Mouse (Mus musculus) lung, postnatal 36 days (tissue): Measurements from ENCODE around the gene Dpm3.
A peak's percentile ranks its signal among the peaks of the same experiment; 100 is the strongest.

ENCODE experiments used
- DNase-seq: peaks from one replicate; pipeline ENCODE4 v3.0.0; 2022; ENCODE audit warnings: mixed read lengths

Dpm3 gene

DNA sequence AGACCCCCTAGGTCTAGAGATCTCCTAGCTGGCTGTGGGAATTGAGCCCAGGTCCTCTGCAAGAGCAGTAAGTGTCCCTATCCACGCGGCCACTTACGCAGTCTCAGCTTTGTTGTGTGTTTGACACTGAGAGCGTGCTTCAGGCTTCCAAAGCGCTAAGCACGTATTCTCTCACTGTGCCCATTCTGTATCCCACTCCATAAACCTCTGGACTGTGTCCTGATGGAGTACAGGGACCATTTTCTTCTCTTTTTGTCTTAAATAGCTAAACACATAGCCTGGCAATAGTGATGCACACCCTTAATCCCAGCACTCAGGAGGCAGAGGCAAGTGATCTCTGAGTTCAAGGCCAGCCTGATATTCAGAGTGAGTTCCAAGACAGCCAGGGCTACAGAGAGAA, 39.8 kb downstream of the Dpm3 start:
- no peak for DNase-seq

DNA sequence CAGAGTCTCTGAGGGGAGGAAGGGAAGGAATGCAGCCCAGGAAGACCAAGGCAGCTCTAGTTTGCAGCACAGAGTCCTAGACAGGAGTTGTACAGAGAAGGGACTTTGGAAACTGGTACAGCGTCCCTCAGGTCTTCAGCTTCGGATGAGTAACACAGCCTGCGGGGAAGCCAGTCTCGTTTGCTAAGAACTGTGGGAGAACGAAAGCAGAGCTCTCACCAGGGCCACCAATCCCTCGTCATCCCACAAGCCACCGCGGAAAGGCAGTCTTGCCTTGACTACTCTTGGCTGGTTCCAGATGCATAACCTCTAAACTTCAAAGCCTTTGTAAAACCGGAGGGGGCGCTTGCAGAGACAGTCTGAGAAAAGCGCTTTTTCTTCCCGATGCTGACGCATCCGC, 40.3 kb downstream of the Dpm3 start:
- peak; percentile 39 for DNase-seq

DNA sequence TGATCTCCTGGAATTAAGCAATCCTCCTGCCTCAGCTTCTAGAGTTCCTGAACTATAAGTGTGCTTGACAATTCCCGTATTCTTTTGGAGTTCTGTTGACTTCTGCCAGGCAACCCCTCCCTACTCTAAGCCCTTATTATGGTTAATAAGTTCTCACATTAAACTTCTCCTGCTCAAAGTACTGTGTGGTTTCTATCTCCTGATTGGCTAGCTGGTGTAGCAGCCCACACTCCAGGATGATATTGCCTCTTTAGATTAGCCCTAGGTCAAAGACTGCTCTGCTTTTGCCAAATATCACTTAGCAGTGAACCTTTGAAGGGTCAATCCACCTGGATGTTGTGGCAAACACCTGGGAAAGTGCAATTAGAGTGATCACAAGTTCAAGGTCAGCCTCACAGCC, 40.9 kb downstream of the Dpm3 start:
- peak; percentile 51 for DNase-seq

DNA sequence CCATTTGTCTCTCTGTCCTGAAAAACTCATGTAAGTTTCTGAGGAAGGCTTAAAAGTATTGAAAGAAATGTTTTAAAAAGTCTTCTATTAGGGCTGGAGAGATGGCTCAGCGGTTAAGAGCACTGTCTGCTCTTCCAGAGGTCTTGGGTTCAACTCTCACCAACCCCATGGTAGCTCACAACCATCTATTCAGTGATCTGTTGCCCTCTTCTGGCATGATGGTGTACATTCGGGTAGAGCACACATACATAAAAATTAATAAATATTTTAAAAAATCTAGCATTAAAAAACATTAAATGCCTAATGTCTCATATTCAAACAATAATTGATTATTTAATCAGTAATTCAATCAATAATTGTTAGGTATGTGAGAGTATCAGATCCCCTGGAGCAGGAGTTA, 41.4 kb downstream of the Dpm3 start:
- no peak for DNase-seq

DNA sequence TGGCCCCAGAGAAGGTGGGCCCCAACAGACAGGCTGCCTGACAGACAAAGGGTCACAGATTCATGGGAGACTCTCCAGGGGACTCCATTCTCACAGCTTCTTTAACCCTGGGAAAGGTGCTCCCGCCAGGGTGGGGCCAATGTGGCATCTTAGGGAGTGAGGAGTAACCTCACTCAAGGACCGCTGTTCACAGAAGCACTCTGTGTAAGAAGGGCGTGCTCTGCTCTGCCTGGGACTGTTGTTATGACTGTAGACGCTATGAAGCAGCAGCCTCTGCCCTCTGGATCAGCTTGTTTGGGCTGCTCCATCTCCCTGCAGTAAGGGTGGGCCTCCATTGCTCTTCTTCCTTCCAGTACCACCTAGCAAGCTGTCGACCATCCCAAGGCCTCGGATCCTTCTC, 45.3 kb downstream of the Dpm3 start:
- no peak for DNase-seq

DNA sequence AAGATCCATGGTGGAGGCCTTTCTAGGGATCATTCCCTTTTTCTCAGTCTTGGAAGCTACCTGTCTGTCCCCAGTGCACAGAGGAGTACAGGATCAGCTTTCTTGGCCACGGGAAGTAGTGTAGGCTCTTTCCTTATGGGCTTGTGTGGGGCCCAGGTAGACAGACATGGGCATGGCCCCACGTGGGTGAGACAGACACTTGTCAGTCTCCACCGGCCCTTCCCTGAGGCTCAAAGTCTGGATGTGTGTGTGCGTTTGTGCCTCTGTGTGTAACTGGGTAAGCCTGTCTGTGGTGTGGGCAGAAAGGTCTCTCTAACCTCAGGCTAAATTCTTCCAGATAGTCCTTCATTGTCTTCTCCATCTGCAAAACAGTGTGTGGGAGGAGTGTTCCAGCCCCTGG, 45.9 kb downstream of the Dpm3 start:
- no peak for DNase-seq

DNA sequence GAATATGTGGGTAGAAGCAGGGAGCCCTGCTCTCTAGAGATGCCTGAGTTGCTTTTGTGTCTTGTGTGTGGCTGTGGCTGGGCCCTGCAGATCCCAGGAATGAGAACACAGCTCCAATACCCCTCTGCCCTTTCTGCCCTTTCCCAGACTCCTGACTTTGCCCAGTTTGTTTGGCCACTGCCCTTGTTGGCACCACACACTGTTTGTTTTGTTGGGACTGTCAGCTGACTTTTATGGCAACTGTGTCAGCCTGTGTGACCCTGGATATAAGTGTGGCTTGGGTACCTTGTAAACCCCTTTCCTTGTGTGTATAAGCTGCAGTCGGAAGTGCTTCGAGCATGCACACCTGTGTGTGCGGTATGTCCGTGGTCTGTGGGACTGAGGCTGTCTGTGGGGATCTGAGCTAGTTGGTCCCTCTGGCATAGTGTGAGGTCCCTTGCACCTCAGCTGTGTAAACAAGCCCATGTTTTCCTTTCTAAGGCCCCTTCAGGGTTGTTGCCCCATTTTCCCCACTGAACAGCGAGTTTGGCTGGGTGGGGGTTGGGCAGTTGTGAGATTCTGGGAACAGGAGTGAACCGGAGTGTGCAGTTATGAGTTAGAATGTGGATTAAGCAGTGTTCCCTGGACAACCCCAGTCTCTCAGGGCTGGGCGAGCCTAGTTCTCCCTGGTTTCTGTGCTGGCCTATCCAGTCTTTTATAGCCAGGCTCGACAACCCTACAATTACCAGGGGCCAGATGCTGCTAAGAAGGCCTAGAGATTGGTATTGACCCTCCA, 46.6 kb downstream of the Dpm3 start:
- no peak for DNase-seq

DNA sequence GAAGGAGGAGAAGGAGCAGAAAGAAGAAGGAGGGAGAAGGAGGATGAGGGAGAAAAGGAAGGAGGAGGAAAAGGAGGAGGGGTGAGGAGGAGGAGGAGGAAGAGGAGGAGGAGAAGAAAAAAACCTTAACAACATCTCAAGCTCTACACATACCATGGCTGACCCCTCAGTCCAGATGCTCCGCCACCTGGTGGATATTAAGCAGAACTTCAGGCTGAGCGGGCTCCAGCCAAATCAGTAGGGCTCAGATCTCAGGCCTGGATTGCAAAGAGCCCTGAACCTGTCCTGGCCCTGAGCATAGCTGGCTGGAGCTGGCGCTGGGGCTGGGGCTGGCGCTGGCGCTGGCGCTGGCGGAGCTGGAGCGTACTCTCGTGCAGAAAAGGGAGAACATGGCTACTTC, 48.9 kb downstream of the Dpm3 start:
- peak; percentile 85 for DNase-seq

DNA sequence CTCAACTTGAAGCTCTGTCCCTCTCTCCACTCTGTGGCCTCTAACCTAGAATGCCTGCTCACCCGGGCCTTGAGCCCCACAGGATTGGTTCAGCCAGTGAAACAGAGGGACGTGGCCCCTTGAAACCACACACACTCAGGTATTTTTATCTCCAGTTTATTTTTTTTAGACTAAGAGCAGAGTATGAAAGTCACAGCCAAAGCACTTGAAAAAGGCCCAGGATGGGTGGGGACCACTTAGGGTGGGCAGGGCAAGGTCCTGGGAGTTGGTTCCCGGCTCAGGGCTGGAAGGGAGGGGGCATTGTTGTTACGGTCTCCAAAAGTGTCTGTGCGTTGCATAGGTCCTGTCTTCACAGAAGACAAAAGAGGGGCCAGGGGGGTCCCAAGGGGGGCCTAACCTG, 55.2 kb downstream of the Dpm3 start:
- DNase-seq, result peak; percentile 87

DNA sequence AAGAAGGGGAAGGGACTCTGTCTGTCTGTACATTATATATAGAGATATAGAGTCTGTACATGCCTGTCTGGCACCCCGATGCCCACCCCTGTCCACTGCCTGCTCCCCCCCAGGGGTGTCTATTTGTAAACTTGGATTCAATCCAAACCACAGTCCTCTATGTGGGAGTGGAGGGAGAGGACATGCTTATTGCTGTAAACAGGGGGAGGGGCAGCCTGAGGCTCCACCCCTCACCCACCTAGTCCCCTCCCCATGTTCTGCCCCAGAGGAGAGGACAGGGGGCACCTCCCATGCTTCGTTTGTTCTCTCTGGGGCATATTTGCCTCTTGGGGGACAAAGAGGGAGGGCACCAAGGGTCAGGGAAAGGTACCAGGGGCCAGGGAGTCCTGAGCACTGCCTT, 55.6 kb downstream of the Dpm3 start:
- peak; percentile 70 for DNase-seq

DNA sequence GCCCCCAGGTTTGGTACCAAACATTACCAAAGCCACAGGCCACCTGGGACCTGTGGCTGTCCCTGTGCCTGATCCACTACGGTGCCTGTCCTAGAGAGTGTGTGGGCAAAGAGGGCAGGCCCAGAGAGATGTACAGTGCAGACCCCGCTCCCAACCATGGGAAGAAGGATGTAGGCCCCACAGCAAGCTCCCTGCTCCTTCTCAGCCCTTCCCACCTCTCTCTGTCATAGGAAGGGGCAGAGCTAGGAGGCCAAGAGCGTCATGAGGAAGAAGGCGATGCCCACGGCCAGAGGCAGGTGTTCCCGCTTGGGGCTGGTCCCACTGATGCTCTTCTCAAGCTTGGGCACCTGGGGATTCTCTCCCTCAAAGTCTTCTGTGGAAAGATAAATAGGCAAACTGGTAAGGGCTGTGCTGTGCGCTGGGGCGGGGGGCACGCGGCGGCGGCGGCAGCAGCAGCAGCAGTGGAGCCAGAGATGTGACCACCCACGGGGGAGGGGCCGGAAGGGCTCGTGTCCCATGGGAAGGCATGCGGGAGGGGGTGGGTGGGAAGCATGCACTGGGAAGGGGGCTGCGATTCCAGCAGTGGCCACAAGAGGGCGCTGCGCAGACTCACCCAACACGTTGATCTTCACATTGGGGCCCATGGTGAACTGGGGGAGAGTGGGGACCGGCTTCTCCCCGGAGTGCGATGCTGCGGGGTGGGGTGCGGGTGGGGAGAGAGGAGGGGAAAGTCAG, 56.2 kb downstream of the Dpm3 start:
- peak; percentile 93 for DNase-seq

DNA sequence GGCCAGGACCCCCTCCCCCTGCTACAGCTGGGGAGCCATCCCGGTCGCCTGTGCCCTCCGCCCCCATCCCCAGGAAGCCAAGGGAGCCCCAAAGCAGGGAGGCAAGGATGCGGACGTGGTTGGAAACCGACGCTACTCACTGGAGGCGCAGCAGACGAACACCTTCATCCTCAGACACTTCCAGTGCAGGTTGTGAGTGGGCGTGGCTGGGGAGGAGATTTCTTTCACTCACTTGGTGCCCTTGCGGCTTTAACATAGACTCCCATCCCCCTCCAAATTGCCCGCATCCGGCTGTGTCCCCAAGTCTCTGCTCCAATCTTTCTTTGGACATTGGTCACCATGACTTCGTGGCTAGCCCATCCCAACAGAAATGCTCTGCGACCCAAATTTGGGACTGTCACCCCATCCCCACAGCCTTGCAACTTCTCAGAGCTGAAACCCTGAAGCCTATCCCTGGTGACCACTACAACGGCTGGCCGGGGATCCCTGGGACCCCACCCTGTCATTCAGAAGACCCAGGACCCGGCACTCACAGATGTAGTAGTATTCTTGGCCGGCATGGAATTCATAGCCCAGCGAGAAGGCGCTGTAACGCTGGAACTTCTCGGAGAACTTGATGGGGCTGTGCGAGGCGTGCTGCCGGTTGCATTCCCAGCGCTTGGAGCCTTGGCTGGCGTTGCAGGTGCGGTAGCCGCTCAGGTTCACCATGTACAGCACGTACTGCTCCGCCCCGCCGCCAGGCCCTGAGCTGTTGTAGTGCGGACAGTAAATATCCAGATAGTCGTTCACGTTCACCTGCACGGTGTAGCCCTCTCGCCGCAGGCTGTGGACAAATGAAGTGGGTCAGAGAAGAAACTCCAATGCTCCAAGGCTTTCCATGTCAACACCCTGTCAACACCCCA, 57.0 kb downstream of the Dpm3 start:
- no peak for DNase-seq
